Mouse (Mus musculus) hindbrain, embryonic 15.5 days (tissue): ENCODE results near the gene Plekha1. TPM values are rescaled to one million over a fixed set of nuclear protein-coding genes. Genes with fewer than 3 reads are reported as not detected.

ENCODE experiments used
- ATAC-seq: fragments of 200-750 bp; cut with Nextera tagmentation; 2 replicates; pipeline ENCODE4 v1.8.0; 2017; ENCODE audit warnings: low read depth, moderate number of reproducible peaks, moderate TSS enrichment; ENCODE audit not compliant: low FRiP score
- H3K27ac ChIP-seq: fragments of 300-500 bp; sonication (generic); replicated peaks from 2 replicates; pipeline ENCODE4 v1.5.1; 2015; ENCODE audit warnings: mild to moderate bottlenecking, inconsistent platforms
- H3K27me3 ChIP-seq: fragments of 300-500 bp; sonication (generic); 2 replicates; pipeline ENCODE4 v1.6.1; 2015; ENCODE audit warnings: control low read depth, inconsistent platforms
- H3K36me3 ChIP-seq: fragments of 300-500 bp; sonication (generic); 2 replicates; pipeline ENCODE4 v1.6.1; 2015; ENCODE audit warnings: control low read depth, inconsistent platforms
- H3K4me1 ChIP-seq: fragments of 300-500 bp; sonication (generic); replicated peaks from 2 replicates; pipeline ENCODE4 v1.6.1; 2015; ENCODE audit warnings: control low read depth, inconsistent platforms
- H3K4me2 ChIP-seq: fragments of 300-500 bp; sonication (generic); 2 replicates; pipeline ENCODE4 v1.6.1; 2015; ENCODE audit warnings: moderate library complexity, mild to moderate bottlenecking, inconsistent platforms
- H3K4me3 ChIP-seq: fragments of 300-500 bp; sonication (generic); 2 replicates; pipeline ENCODE4 v1.5.1; 2015; ENCODE audit warnings: mild to moderate bottlenecking, inconsistent platforms
- H3K9ac ChIP-seq: fragments of 300-500 bp; sonication (generic); 2 replicates; pipeline ENCODE4 v1.6.1; 2015; ENCODE audit warnings: inconsistent platforms
- H3K9me3 ChIP-seq: fragments of 300-500 bp; sonication (generic); 2 replicates; pipeline ENCODE4 v1.6.1; 2016; ENCODE audit warnings: control low read depth, inconsistent platforms
- WGBS: fragments of 180-500 bp; shearing (Covaris S2); methylation state at CpG from one replicate; pipeline ENCODE4 v1.1.7; 2015; 5-methylcytosine and 5-hydroxymethylcytosine counted together
- polyA plus RNA-seq: library from polyadenylated mRNA; unstranded; fragments of >200 nt; fragmentation: Nextera tagmentation; extraction: Ambion mirVana; gene quantifications from 2 replicates; pipeline ENCODE4 v1.2.1, GENCODE M21; 2015

Gene Plekha1
- polyA plus RNA-seq, 1 experiment from 2014 or later: 60.6 TPM

DNA sequence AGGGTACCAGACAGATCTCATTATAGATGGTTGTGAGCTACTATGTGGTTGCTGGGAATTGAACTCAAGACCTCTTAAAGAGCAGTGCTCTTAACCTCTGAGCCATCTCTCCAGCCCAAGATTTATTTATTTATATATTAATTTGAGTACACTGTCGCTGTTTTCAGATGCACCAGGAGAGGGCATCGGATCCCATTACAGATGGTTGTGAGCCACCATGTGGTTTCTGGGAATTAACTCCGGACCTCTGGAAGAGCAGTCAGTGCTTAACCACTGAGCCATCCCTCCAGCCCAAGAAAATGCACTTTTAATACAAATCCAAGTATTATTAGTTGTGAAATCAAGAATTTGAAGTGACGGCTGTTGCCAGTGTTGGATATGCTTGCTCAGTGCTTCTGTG lies 32.8 kb downstream of the Plekha1 start:
- no peak for ATAC-seq
- Histone ChIP-seq H3K9me3 (no peaks in the 10 kb centered on the region), H3K4me3 (no peak overlapping the region), H3K36me3 (peaks cover 19% of the 10 kb centered on the region), H3K4me1 (no peaks in the 10 kb centered on the region), H3K27me3 (no peaks in the 10 kb centered on the region), H3K4me2 (no peak overlapping the region), H3K9ac (no peak overlapping the region), H3K27ac (no peak overlapping the region)
- 78% methylated on average over 4 of the region's 4 CpGs for WGBS

DNA sequence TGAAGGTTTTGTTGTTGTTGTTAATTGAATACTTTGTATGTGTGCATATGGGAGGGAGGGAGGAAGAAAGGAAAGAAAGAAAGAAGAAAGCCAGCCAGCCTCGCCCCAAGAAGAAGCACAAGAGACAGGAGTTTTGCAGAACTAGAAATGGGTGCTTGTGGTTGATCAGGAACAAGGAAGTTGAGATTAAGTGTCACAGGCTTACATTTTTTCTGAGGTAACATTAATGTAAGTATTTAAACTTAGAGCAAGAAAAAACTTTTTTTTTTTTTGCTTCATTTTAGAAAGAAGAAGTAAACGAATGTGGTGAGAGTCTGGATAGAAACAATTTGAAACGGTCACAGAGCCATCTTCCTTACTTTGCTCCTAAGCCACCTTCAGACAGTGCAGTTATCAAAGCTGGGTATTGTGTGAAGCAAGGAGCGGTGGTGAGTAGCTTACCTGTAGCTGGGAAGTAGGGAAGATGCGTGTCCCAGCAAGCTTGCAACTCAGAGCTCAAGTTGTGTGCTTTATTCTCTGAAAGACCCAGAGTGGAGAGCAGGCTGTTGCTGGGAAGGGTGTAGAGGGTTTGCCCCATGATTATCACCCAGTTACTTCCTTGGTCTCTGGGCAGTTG lies 34.8 kb downstream of the Plekha1 start:
- no peaks in the 10 kb centered on the region for H3K9me3 ChIP-seq
- WGBS: 96% methylated on average over 5 of the region's 5 CpGs
- H3K4me1 ChIP-seq: no peaks in the 10 kb centered on the region
- H3K4me3 ChIP-seq: no peak overlapping the region
- no peaks in the 10 kb centered on the region for H3K27me3 ChIP-seq
- H3K9ac ChIP-seq: no peak overlapping the region
- H3K4me2 ChIP-seq: no peak overlapping the region
- H3K27ac ChIP-seq: no peak overlapping the region
- ATAC-seq: no peak
- peaks cover 37% of the 10 kb centered on the region for H3K36me3 ChIP-seq

DNA sequence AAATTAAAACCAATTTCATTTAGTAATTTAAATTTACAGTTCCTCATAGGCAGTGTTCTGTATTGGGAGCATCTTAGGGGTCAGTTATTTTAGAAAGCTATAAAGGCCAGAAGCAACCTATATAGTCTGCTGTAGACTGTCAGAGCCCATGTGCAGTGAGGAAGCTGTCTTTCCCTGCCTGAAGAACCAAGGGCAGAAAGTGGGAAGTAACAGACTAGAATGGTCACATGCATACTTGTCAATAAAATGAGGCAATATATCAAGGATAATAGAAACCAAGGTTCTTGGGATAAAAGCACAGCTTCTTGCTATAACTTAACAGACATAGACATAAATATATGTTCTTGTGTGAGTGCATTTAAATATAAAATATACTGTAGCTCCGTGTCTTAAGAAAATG lies 37.4 kb downstream of the Plekha1 start:
- WGBS: 95% methylated on average over 1 of the region's 1 CpGs
- H3K27me3 ChIP-seq: no peaks in the 10 kb centered on the region
- no peak overlapping the region for H3K4me3 ChIP-seq
- H3K27ac ChIP-seq: no peak overlapping the region
- no peaks in the 10 kb centered on the region for H3K9me3 ChIP-seq
- no peak overlapping the region for H3K9ac ChIP-seq
- no peaks in the 10 kb centered on the region for H3K4me1 ChIP-seq
- ATAC-seq: no peak
- H3K4me2 ChIP-seq: no peak overlapping the region
- peaks cover 30% of the 10 kb centered on the region for H3K36me3 ChIP-seq

DNA sequence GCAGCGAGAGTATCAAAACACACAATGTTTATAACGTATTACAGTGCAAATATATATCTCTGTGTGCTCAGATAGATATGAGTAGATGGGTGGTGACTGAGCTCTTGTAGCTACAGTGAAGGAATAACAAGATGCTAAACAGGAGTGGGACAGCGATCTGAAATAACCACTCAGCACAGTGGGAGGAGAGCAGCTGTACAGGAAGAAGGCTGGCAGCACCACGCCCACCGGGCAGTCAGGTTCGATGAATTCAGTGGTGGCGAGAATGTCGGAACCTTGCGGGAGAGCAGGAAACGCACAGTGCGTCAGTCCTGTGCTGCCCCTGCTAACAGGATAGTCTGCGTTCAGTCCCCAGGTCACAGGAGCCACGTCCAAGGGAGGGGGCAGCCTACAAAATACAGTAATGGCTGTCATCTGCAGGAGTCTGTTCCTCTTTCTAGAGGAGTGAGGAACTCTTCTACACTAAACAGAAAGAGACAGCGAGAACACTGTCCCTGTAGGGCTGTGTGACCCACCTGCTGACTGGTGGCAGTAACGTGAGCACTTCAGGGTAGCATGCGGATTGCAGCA lies 38.0 kb downstream of the Plekha1 start:
- Histone ChIP-seq H3K9me3 (no peaks in the 10 kb centered on the region), H3K27ac (no peak overlapping the region), H3K4me1 (no peaks in the 10 kb centered on the region), H3K4me3 (no peak overlapping the region), H3K4me2 (no peak overlapping the region), H3K36me3 (peaks cover 33% of the 10 kb centered on the region), H3K9ac (no peak overlapping the region), H3K27me3 (no peaks in the 10 kb centered on the region)
- WGBS: 90% methylated on average over 16 of the region's 16 CpGs
- ATAC-seq: no peak

DNA sequence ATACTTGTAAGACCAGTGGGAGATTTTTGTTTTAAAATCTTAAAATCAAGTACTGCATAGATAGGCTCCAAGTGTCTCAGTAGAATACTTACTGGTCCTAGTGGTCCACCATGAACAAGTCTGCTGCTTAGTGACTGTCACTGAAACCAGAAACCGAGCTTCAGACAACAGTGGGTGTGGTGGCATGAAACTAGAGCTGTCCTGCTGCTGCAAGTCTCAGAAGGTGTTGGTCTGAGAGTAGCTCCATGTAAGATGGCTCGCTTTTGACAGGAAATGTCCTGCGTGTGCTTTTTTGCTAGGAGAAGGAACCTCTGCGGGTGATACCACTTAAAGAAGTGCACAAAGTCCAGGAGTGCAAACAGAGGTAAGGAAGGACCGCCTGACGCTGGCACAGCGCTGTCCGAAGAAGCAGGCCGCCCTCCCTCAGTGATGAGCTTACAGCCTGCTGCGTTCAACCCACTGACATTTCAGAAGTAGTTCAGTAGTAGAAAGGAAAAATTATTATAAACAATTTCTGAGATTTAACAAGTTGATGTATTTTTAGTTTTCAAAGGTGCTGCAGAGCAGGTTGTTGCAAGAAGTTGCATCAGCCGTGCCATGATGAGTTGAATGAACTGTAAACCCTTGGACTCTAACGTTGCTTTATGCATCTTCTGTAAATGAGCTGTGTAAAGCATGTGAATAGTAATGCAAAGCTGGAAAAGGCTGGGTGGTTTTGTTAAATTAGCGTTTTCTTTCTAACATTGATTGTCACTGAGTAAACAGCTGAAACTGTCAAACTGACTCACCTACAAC lies 39.2 kb downstream of the Plekha1 start:
- 93% methylated on average over 13 of the region's 13 CpGs for WGBS
- no peak overlapping the region for H3K9ac ChIP-seq
- H3K4me3 ChIP-seq: no peak overlapping the region
- H3K27ac ChIP-seq: no peak overlapping the region
- no peak overlapping the region for H3K4me2 ChIP-seq
- no peaks in the 10 kb centered on the region for H3K9me3 ChIP-seq
- H3K27me3 ChIP-seq: no peaks in the 10 kb centered on the region
- H3K4me1 ChIP-seq: no peaks in the 10 kb centered on the region
- H3K36me3 ChIP-seq: peaks cover 40% of the 10 kb centered on the region
- ATAC-seq: no peak

DNA sequence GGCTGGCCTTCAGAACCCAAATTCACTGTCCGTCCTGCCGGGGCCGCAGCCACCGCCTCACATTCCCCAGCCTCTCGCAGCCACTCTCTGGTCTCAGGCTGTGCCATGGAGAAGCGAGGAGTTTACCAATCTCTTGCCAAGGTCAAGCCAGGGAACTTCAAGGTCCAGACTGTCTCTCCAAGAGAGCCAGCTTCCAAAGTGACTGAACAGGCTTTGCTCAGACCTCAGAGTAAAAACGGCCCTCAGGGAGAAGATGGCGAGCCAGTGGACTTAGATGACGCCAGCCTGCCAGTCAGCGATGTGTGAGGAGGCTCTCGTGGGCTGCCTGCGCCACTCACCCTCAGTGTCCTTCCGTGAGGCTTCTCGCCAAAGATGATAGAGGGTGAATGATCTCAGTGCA lies 45.3 kb downstream of the Plekha1 start:
- WGBS: 93% methylated on average over 14 of the region's 14 CpGs
- no peak for ATAC-seq
- Histone ChIP-seq H3K27ac (no peak overlapping the region), H3K4me3 (no peak overlapping the region), H3K9ac (no peak overlapping the region), H3K4me2 (no peak overlapping the region), H3K36me3 (peaks cover 10% of the 10 kb centered on the region), H3K4me1 (no peaks in the 10 kb centered on the region), H3K9me3 (no peaks in the 10 kb centered on the region), H3K27me3 (no peaks in the 10 kb centered on the region)

DNA sequence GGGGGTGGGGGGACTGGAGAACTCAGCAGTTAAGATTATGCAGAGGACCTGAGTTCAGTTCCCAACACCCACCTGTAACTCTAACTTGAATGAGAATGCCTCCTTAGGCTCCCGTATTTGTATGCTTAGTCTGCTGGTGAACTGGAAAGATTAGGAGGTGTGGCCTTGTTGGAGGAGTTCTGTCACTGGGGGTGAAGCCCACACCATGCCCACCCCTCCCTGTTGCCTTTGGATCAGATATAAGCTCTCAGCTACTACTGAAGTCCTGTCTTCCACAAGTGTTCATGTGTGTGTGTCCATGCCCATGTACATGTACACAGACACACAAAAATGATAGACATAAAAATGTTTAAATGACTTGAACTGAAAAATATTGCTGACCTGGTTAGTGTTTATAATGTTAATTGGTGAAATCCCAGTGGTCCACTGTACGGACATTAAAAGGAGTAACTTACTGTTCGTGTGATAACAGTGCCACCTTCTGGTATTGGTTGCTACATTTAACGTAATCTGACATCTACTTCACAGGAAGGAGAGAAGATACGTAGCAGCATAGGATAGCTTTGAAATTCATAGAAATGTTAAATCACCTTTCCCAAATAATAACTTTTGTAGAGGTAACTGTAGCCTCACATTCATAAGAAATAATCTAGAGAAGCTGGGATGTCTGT lies 49.3 kb downstream of the Plekha1 start:
- Histone ChIP-seq H3K9ac (no peak overlapping the region), H3K27ac (no peak overlapping the region), H3K27me3 (no peaks in the 10 kb centered on the region), H3K4me1 (no peaks in the 10 kb centered on the region), H3K4me3 (no peak overlapping the region), H3K9me3 (no peaks in the 10 kb centered on the region), H3K36me3 (no peaks in the 10 kb centered on the region; the same call in 1 of the 2 replicates), H3K4me2 (no peak overlapping the region)
- ATAC-seq: no peak
- 42% methylated on average over 5 of the region's 5 CpGs for WGBS

DNA sequence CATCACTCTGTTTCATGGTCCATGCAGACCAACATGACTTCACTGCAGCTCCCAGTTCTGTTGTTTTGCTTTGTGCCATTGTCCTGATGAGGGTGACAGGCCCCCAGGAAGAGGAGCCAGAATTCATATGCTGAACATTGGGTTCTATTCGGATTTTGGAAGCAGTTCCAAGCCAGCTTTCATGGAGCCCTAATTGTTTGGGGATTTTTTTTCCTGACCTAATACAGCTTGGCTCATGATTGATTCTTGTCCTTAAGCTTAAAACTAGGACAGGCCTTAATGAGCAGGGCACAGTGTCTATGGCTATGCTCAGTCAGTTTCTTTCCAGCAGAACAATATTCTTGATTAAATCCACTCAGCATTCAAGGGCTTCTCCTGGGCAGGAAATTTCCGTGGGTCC lies 52.7 kb downstream of the Plekha1 start:
- ATAC-seq: no peak
- H3K36me3 ChIP-seq: no peaks in the 10 kb centered on the region; the same call in 1 of the 2 replicates
- 60% methylated on average over 2 of the region's 2 CpGs for WGBS
- no peak overlapping the region for H3K27ac ChIP-seq
- no peak overlapping the region for H3K9ac ChIP-seq
- H3K9me3 ChIP-seq: no peaks in the 10 kb centered on the region
- no peaks in the 10 kb centered on the region for H3K4me1 ChIP-seq
- H3K4me3 ChIP-seq: no peak overlapping the region
- no peak overlapping the region for H3K4me2 ChIP-seq
- no peaks in the 10 kb centered on the region for H3K27me3 ChIP-seq

DNA sequence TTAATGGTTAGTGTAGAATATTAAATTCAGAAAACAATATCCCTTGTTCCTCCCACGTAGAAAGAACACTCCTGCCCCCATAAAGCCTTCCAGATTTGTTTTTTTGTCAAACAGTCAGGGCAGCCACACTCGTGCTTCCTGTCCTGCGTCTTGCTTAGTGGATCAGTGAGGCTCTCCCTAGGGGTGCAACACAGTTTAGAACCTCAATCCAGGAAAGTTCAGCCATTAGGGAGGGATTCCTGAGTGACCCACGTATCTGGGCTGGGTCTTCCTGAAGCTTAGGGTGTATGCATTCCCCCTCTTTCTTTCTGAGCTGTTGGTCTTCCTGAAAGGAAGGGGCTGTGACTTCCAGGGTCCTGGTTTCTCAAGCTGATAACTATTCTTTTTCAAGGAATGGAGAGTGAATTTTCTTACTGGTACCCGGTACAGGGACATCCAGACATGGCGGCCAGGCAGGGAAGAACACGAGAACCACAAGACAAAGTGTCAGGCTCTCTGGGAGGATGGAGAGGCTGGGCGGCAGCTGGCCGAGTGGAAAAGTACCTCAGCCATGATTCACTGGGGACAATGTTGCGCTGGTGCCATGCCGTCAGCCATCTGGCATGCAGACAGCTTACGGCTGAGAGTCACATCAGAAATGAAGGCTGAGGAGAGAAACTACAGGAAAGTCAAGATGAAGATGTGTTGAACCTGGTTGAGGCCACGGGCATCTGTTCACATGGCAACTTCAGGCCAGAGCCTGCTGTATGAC lies 57.6 kb downstream of the Plekha1 start:
- no peaks in the 10 kb centered on the region for H3K36me3 ChIP-seq
- H3K27me3 ChIP-seq: no peaks in the 10 kb centered on the region
- H3K27ac ChIP-seq: no peak overlapping the region
- 54% methylated on average over 13 of the region's 13 CpGs for WGBS
- no peak overlapping the region for H3K9ac ChIP-seq
- no peaks in the 10 kb centered on the region for H3K4me1 ChIP-seq
- no peaks in the 10 kb centered on the region for H3K9me3 ChIP-seq
- no peak overlapping the region for H3K4me3 ChIP-seq
- no peak for ATAC-seq
- H3K4me2 ChIP-seq: no peak overlapping the region

DNA sequence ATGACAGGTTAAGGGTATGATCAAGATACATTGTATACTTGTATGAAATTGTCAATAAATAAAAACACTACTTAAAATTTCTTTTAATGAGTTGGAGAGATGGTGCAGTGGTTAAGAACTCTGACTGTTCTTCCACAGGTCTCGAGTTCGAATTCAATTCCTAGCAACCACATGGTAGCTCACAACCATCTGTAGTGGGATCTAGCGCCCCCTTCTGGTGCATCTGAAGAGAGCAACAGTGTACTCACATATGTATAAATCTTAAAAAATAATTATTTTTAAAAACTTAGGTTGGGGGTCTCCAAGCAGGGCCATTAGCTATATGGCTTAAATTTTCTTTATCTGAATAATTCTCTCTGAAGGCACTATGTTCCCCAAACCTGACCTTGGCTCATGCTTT lies 64.8 kb downstream of the Plekha1 start:
- ATAC-seq: no peak
- Histone ChIP-seq H3K4me3 (no peak overlapping the region), H3K4me1 (peaks cover 3% of the 10 kb centered on the region), H3K27ac (no peak overlapping the region), H3K9ac (no peak overlapping the region), H3K9me3 (no peaks in the 10 kb centered on the region), H3K36me3 (no peaks in the 10 kb centered on the region), H3K4me2 (no peak overlapping the region), H3K27me3 (peaks cover 27% of the 10 kb centered on the region)
- WGBS: 72% methylated on average over 3 of the region's 3 CpGs

DNA sequence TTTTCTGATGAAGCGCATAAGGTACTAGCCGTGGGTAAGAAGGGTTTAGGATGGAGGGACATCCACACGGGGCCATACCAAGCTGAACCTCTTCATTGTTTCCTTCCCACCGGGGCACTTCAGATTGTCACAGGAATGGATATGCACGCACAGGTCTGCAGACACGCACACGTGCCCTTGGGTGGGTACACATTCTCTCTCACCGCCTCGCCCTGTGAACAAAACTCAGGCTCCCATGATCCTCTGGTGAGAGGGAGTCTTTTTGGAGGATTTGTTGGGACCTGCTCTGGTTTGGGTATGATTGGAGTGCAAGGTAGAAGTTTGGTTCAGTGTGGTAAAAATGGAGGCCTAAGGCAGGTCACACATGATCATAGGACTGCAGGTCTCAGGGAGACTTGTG lies 67.4 kb downstream of the Plekha1 start:
- Histone ChIP-seq H3K36me3 (no peaks in the 10 kb centered on the region), H3K4me1 (peaks cover 26% of the 10 kb centered on the region), H3K9me3 (no peaks in the 10 kb centered on the region), H3K27me3 (peaks cover 41% of the 10 kb centered on the region), H3K4me3 (no peak overlapping the region), H3K27ac (no peak overlapping the region), H3K4me2 (no peak overlapping the region), H3K9ac (no peak overlapping the region)
- no peak for ATAC-seq
- WGBS: 91% methylated on average over 9 of the region's 9 CpGs
